Mouse (Mus musculus) small intestine, adult 2 months (tissue): ENCODE data around the gene Adamts4.

Source experiments
- CTCF ChIP-seq: fragments of 200-500 bp; IDR thresholded peaks from 2 replicates; pipeline ENCODE4 v1.5.1; 2012; ENCODE audit warnings: low read depth, mild to moderate bottlenecking, control low read depth, inconsistent platforms, low read length, moderate library complexity, mixed read lengths; ENCODE audit not compliant: insufficient replicate concordance, insufficient read length; ENCODE audit errors: extremely low read depth
- POLR2A ChIP-seq: fragments of 200-500 bp; IDR thresholded peaks from 2 replicates; pipeline ENCODE4 v1.6.1; 2012; ENCODE audit warnings: low read depth, mild to moderate bottlenecking, control low read depth, inconsistent platforms, low read length, moderate library complexity

DNA sequence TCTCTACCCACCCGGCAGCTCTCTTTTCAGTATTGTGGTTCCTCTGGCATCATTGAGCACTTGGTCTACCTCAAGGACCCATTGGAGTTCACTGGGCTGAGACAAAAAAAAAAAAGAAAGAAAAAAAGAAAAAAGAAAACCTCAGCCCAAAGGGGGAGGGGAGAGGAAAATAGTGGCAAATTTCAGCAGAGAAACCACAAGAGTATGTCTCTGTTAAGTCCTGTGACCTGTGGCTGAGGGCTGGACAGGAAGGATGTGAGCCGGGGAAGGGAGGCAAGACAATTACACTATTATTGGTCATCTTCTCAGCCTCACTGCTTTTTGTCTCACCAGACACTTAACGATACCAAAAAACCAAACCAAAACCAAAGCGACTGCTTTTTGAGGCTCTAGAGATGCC lies 18.4 kb upstream of the Adamts4 start:
- TF ChIP-seq POLR2A (no peak), CTCF (no peak)
